Mouse (Mus musculus) gastrocnemius, adult 2 months (tissue): ENCODE data around the gene Gm21820. TPM values are rescaled to one million over a fixed set of nuclear protein-coding genes. Genes with fewer than 3 reads are reported as not detected.
"Not testable (repeated sequence)": the region's sequence is repeated elsewhere in the genome, so short reads cannot be mapped to it uniquely, and the experiment has no call there.

ENCODE experiments used
- DNase-seq: peaks from one replicate; pipeline ENCODE4 v3.0.0; 2022
- H3K27ac ChIP-seq: fragments of 200-600 bp; 2 replicates; pipeline ENCODE4 v1.8.1; 2022; ENCODE audit warnings: mild to moderate bottlenecking
- H3K4me3 ChIP-seq: fragments of 200-600 bp; 2 replicates; pipeline ENCODE4 v1.8.1; 2022; ENCODE audit warnings: mild to moderate bottlenecking, moderate library complexity
- intact Hi-C: fragments of 180-260 bp; cut with DNase I; formaldehyde crosslinking; loops from one replicate; pipeline ENCODE4 v1.15.1; 2025
- long read RNA-seq, 2 experiments: library from polyadenylated mRNA; stranded (forward); transcript quantifications; one replicate each; pipeline ENCODE4 v2.0.0; 2021
- total RNA-seq, 2 experiments: library from RNA; stranded (reverse); gene quantifications; 2 replicates each; pipeline ENCODE4 v1.2.3; 2021

Gene Gm21820
- total RNA-seq: not detected
- long read RNA-seq, experiment 1: 0 reads
- long read RNA-seq, experiment 2: 0 reads

DNA sequence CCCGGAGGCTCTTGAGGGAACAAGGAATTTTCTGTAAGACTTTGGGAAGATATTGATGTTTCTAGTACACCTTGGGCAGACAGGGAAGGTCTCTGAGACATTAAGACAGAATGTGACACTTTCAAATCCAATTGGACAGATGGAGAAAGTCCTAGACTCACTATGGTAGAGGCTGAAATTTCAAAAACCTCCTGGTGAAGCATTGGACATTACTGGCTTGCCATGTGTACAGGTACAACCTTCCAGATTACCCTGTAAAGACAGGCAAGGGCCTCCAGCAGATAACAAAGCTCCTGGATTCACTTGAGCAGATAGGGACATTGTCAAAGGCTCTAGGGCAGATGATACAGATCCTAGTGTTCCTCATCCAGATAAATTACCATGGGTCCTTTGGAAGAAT, at the start of gene Gm21820:
Gene Gm21820, minus strand, starts transcription at position 101 of the 400 bp plus-strand sequence.
- H3K27ac ChIP-seq, intact Hi-C loops, H3K4me3 ChIP-seq, DNase-seq: not testable (repeated sequence)

Other genes starting within 250 kb of the Gm21820 start
- gene Gm20918, start 205.5 kb downstream of the Gm21820 start, total RNA-seq: not detected